Mouse (Mus musculus): Measurements from ENCODE around the gene Arf1. TPM values are rescaled to one million over a fixed set of nuclear protein-coding genes. Genes with fewer than 3 reads are reported as not detected.
"Not testable (repeated sequence)": the region's sequence is repeated elsewhere in the genome, so short reads cannot be mapped to it uniquely, and the experiment has no call there.

The Arf1 gene
- total RNA-seq, 2 experiments from 2014 or later = 445 to 470 TPM

DNA sequence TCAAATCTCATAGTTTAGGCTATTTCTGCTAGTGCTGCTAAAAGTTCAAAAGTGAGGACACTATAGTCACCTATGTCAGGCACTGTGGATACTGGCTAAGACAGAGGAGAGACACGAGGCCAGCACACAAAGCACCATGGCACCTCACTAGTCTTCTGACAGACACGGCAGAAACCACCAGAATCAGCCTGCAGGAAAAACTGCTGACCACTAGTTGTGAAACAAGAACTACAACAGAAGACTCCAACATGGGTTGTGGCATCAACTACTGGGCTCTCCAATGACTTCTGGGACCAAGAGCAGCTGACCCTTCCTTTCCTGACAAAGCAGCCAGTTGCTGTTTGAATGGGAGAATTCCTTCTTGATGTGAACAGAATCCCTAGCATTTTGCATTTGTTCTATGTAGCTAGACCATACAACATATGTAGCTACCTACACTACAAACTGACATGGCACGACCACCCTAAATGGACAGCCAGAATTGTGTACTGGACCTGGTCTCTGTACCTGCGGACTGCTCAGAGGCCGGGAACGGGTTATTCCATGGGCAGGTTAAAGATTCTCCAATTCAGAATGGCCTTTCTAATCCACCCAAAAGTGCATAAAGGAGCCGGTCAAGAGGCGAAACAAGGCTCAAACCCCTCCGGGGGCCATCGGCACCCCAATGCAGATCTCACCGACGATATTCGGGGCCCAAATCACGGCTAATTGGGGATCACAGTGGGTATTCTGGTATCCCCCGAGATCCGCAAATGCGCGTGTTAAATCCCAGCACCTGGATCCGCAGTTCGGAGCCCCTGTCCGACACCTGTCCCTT is 1.1 kb downstream of the Arf1 start:
- DNase-seq (ENCODE audit: low spot score in 2 of 2) = no peak

DNA sequence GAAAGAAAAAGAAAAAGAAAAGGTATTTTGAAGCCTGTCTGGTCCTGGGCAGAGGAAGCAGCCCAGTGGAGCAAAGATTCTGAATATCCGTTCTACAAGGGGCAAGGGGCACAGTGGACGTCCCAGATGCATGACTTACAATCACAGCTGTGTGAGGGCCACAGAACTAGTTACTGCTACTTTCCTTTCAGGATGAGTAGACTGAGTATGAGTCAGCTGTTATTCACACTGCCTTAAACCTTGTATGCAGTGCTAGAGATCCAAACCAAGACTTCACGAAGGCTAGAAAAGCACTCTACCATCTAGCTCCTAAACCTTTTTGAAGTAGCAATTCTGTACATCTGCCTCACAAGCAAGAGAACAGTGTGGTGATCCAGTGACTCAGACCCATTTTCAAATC is 1.8 kb downstream of the Arf1 start:
- DNase-seq (ENCODE audit: low spot score in 2 of 2) = no peak

DNA sequence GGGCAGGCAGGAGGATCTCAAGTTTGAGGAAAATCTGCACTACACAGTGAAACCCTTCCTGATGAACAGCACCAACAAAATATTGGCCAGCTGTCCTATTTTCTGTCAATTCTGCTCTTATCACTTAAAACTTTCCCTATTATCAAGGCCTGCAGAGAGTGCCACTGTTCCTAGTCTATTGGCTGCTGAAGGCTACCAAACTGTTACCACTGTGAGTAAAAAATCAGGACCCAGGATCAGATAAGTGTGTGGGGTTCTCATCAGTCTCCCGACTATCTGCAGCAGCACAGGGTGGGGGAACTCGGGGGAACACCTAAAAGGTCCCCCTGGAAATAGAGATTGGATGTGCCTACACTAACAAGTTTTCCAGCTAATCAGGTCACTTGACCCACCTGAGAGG is 2.9 kb downstream of the Arf1 start:
- no peak for DNase-seq (ENCODE audit: low spot score in 2 of 2)

DNA sequence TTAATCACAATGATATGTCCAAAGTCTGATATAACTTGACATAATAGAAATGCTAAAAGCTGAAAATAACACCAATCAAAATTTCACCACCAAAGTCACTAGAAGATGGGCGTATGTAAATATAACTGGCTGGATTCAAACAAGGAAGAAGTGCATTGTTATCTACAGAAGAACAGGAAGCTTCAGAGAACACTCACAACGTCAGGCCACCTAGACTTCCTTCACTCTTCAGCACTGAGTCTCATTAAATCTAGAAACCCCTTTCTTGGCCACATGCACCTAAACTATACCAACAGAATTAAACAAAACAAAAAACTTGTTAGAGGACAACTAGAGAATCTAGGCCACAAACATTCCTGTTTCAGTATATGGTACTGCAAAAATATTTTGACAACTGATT is 3.6 kb downstream of the Arf1 start:
- no peak for DNase-seq (ENCODE audit: low spot score in 2 of 2)

DNA sequence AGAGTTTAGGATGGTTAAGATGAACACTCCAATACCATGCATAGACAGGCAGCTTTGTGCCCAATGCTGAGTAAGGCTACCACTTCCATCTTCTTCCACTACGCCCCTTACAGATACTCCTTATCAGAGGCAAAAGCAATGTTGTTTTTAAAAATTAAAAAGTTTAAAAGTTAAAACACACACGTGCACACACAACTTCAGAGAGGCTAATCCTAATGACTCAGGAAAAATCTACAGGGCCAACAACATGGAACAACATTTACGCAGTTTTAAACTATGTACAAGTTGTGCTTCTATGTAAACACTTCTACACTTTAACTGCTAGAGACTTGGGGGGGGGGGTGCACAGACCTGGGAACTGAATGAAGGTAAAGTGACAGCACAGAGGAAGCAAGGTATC is 4.0 kb downstream of the Arf1 start:
- DNase-seq (ENCODE audit: low spot score in 2 of 2) = no peak

DNA sequence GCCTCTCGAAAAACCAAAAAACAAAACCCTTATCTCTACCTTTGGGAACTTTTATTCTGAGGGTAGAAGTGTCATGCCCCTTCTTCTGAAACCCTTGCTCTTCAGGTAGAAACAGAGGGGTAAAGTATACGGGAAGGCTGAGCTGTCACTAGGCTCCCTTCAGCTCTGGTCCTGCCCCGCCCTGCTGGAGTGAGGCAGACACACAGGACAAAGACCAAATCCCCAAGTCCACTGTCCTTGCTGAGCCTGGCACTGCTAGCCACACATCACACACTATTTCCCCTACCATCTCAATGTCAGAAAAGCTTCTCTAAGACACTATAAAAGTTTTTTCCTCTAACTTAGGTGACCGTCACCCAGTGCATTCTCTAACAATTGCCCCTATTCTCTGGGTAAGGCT is 5.8 kb downstream of the Arf1 start:
- no peak for DNase-seq (ENCODE audit: low spot score in 2 of 2)

DNA sequence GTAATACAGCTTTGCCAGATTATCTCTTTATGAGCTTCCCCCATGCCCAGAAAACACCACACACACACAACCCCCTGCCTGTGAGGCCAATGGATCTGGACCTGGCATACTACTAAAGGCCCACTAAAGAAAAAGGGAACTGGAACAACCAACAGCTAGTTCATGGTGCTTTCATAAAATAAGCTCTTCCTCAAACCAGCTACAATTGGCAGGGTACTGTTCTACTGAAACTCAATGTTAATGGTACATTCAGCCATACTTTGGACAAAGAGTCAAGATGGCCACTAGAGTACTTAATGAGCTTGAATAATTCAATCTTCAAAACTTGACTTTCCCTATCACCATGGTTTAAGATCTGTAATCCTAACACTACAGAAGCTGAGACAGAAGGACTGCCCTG is 6.5 kb downstream of the Arf1 start:
- no peak for DNase-seq (ENCODE audit: low spot score in 2 of 2)

DNA sequence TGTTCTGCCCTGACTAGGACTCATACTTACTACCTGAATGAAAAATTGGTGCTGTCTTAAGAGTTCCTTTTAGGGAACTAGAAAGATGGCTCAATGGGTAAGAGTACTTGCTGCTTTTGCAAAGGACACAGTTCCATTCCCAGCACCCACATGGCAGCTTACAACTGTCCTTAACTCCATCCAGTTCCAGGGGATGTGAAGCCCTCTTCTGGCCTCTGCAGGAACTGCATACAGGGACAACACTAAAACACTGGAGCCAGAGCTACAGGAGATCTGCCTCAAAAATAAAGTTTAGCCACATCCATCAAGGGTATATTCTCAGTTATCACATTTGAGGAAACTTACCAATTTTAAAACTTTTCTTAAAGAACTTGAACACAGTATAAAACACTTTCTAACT is 9.0 kb downstream of the Arf1 start:
- no peak for DNase-seq (ENCODE audit: low spot score in 2 of 2)

DNA sequence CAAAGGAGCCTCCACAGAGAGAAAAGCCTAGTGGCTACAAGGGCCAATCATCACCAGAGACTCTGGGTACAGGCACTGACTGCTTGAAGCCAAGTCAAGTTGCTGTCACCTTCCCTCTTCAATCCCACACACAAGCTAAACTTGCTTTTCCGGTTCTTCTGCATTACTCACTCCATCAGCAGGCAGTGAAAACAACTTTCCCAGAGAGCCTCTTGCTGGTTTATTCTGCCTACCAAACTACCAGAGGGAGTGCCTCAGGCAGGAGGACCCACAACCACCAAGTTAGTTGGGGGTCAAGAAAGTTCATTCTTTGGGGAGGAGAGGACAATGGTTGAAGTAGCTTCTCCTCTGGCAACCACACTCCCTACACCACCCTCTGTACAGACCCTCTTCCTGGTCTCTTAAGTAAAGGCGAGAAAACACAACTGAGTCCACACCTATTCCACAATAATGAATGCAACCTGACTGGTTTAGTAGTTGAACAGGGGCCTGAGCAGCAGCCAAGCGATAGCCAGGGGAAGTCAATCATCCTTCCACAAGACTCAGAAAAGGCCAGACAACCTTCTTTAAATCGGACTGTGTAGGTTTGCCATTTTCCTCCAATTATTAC is 9.6 kb downstream of the Arf1 start:
- no peak for DNase-seq (ENCODE audit: low spot score in 2 of 2)

DNA sequence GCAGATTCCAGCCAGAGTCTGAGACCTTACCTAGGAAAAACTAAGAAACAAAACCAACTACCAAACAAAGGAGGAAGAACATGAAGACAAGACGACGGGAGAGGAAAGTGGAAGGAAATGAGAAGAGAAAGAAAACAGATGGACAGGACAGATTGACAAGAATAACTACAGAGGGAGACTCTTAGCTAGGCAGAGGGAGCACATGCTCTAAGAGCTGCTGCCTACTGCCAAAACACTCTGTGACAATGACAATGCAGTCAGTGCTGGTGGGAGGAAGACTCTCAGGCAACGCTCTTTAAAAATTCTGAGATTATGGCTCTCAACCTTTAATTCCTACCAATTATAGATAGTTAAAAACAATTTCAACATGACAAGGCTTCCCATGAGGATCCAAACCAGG is 11.1 kb downstream of the Arf1 start:
- DNase-seq (ENCODE audit: low spot score in 2 of 2) = no peak

DNA sequence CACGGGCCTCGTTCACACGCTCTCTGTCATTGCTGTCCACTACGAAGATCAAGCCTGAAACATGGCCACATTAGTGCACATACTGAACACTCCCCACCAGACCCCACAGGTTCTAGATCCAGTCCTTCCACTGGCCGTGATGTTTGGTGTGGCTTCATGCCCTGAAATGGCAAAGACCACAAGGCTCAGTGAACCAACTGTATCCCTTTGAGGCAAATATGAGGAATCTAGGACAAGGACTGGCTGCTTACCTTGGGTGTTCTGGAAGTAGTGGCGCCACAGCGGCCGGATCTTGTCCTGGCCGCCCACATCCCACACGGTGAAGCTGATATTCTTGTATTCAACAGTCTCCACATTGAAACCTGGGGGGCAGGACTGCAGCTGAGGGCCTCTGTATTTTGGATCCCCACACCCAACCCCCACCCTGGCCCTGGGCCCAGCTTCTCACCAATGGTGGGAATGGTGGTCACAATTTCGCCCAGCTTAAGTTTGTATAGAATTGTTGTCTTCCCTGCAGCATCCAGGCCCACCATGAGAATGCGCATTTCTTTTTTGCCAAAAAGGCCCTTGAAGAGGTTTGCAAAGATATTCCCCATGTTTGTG is 15.1 kb downstream of the Arf1 start:
- DNase-seq (ENCODE audit: low spot score in 2 of 2) = no peak

DNA sequence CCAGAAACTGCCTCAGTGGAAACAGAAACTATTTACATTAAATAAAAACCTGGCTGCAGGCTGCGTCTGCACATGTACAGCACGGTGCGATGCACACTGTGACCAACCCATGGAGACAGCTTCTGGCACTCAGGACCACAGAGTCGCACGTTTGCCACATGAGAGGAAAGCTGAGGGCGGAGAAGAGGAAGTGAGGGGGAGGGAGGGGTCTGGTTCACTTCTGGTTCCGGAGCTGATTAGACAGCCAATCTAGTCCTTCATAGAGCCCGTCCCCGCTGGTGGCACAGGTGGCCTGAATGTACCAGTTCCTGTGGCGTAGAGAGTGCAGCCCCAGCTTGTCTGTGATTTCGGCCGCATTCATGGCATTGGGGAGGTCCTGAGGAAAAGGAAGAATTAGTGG is 15.8 kb downstream of the Arf1 start:
- DNase-seq (ENCODE audit: low spot score in 2 of 2) = not testable (repeated sequence)

DNA sequence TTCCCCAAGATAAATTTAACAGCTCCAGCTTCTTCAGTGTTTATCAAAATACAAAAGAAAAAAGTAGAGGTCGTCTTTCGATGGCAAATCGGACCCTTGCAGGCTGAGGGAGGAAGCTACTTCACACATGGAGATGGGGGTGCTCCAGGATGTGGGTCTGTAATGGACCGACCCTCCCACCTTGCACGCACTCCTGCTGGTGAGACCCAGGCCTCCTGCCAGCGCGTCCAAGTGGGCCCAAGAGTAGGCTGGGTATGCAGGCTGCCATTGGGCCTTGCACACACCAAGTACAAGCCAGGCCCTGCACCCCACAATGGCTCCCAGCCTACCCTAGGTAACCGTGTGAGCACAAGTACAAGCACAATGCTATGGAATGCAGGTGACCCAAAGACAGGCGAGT is 16.5 kb downstream of the Arf1 start:
- DNase-seq (ENCODE audit: low spot score in 2 of 2) = not testable (repeated sequence)

DNA sequence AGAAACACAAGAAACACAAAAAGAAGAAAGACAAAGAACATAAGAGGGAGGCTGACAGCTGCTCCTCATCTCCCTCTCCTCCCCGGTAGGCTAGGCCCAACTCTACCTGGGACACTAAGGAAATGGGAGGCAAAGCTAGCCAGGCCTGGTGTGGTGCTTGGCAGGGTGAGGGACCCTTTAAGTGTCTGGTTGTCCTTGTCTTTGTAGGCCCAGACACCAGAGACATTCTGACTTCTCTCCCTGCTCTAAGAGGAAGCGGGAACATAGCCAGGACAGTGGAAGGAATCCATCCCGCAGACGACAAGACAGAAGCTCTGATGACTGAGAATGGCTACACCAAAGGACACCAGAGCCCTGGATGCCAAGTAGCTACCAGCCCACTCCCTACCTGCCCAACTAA is 18.1 kb downstream of the Arf1 start:
- no peak for DNase-seq (ENCODE audit: low spot score in 2 of 2)

DNA sequence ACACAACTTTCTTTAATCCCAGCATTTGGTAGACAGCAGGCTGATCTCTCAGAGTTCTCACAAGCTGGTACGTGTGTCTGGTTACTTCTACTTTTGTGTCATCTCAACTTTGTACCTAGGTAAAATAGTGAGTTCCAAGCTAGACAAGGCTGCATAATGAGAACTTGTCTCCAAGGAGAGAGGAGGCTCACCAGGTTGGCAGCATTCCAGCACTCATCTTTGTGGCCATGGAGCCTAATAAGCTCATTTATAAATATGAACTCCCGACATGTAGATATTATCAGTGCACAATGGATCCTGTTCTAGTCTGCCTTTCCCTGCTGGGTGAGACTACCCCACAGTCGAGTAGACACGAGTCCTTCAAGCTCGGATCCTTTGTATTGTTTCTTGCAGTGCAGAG is 18.5 kb downstream of the Arf1 start:
- no peak for DNase-seq (ENCODE audit: low spot score in 2 of 2)

DNA sequence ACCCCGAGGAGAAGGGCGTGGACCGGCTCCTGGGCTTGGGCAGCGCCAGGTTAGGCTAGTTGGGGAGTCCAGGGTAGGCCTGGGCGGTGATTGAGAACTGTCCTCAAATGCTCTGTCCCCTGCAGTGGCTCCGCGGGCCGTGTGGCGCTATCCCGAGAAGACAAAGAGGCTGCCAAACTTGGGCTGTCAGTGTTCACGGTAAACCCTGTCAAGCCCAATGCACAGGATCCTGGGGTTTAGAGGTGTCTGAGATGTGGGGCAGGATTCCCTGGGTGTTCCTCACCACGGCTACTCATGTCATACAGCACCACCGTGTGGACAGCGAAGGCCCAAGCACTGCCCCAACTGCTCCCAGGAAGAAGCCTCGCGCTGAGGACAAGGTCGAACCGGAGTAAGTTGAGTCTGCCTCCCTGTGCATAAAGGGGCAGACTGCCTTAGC is 19.0 kb downstream of the Arf1 start:
- DNase-seq (ENCODE audit: low spot score in 2 of 2) = peak; percentile 69 to 73

DNA sequence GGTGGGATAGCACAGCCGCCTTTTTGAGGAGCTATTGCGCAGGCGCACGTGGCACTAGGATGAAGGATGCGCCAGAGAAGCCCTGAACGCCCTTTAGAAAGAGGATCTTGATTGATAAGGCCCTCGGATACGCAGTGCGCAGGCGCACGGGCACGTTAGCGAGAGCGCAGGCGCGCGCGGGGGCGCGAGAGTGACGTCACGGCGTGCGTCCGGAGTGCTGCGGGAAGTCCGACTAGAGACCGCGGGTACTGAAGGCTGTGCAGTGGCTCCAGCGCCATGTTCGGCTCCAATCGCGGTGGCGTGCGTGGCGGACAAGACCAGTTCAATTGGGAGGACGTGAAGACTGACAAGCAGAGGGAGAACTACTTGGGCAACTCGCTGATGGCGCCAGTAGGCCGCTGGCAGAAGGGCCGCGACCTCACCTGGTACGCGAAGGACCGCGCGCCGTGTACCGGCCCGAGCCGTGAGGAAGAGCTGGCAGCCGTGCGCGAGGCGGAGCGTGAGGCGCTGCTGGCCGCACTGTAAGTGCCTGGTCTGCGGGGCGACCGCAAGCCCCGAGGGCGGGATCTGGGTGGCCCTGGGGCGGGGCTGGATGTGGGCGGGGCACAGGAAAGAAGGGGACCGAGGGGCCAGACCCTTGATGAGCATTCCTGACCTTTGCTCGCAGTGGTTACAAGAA is 19.8 kb downstream of the Arf1 start, which contains the start of gene 2310033P09Rik:
Gene 2310033P09Rik, plus strand, starts transcription at position 169 of the 679 bp plus-strand sequence.
- peak; percentile 94 to 97 for DNase-seq (ENCODE audit: low spot score in 2 of 2)

DNA sequence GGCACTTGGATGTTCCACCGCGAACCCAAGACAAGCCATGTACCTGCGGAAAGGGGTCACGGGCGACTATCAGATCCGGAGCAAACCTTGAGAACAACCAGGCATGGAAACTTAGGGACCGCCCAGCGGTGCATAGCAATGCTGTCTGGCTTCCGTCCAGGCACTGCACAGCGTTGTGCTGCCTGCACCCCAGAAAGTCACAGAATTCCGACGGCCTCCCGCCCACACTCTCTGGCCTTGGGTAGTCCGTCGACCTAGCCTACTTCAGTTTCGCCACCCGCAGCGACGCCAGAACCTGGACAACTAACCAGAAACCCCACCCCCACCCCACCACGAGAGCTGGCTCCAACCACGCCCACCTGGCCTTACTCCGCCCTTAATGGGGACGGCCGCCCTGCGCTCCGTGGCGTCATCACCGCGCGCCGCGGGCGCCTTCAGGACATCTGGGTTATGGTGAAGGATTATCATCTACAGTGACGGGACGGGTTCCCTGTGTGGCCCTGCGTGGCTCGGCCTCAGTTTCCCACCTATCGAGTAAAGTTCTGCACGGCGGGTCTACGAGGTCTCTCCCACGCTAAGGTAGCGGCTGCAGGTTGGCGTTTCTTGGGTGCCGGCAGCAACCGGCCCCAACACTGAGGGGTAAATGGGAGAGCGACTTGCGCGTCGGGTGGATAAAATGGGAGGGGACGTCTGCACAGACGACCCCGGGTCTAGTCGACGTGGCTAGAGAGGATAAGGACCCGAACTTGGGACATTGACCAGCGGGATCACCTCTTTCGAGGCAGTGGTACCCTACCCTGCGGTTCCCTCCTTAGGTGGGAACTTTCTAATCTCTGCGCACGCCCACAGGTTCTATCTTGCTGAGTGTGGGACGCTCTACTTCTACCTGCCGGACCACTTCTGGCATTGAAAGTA is 25.7 kb downstream of the Arf1 start, which contains the start of gene Mrpl55:
Gene Mrpl55, plus strand, starts transcription at position 406 of the 915 bp plus-strand sequence.
- DNase-seq (ENCODE audit: low spot score in 2 of 2) = peak; percentile 91 to 93

DNA sequence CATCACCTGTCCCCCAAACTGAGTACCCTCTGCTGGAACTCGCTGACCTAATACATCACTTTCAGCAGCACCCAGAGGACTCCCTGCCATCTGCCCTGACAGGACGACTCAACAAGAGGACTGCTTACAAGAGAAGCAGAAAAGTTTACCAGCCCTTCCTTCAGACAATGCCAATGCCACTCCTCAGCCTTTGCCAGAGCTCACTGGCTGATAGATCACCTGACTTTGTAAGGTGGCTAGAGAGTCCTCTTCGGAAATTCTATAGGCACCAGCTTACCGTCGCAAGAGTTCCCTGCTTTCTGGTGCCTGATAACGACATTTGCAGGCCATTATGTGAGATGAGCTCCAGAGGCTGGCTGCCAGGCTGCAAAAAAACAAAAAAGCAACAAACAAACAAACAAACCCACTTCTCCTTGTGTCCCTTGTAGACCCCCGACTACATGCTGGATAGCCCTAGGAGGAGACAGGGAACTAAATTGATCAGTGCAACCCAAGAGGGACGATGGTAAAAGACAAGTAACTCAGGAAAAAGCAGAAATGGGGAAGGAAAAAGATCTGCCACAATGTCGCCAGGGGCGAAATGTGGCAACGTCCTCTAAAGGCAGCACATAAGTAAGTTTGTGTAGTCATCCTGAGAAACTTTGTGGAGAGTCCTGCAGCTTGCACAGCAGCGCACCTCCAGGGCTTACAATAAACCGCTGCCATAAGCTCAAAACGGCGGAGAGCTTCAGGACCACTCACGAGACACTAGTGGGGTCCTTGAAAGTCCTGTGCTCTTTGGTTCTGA is 26.7 kb downstream of the Arf1 start:
- no peak for DNase-seq (ENCODE audit: low spot score in 2 of 2)

DNA sequence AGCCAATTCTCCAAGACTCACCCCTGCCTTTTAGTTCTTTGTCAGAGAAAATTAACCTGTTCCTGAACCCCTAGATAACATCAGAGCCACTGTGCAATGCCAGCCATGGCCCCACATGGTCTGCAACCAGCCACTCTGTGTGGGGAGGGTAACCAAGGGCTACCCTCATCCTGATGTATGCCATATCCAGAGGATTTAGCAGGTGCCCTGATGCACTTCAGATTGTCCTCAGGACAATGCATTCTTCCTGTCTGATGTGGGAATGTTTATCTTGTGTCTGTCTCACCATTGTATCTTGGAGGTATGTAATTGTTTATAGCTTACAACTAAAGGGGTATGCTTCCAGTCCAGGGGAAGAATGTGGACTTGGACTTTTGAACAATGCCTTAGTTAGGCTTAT is 31.8 kb downstream of the Arf1 start:
- no peak for DNase-seq (ENCODE audit: low spot score in 2 of 2)
